Mouse (Mus musculus) urinary bladder, postnatal 14 days (tissue): ENCODE data around the gene Klk8.

Experiments used
- DNase-seq: peaks from one replicate; pipeline ENCODE4 v3.0.0; 2021; ENCODE audit warnings: low spot score

Klk8 gene

GRCm38 (mm10) chr7:43791591-43791990 is 5.8 kb upstream of the Klk8 start, which contains the start of gene Klk9:
Gene Klk9, plus strand, starts transcription at chr7:43791891.
- no peak for DNase-seq

GRCm38 (mm10) chr7:43796355-43796754 is 1.0 kb upstream of the Klk8 start:
- DNase-seq = no peak

- no peak for DNase-seq
These were observed 576 bp downstream of the Klk8 start for GRCm38 (mm10) chr7:43797844-43798462.

- DNase-seq = no peak
These were observed 2.5 kb downstream of the Klk8 start for GRCm38 (mm10) chr7:43799876-43800275.

- no peak for DNase-seq
These were observed 13.6 kb downstream of the Klk8 start, which contains the start of gene Klk7 for GRCm38 (mm10) chr7:43810994-43811393. Gene Klk7, plus strand, starts transcription at chr7:43811294.

- no peak for DNase-seq
These were observed 17.8 kb downstream of the Klk8 start for GRCm38 (mm10) chr7:43815211-43815610.

GRCm38 (mm10) chr7:43816746-43817145 is 19.4 kb downstream of the Klk8 start:
- no peak for DNase-seq

- DNase-seq = no peak
These were observed 24.2 kb downstream of the Klk8 start for GRCm38 (mm10) chr7:43821581-43821980.

- no peak for DNase-seq
These were observed 26.8 kb downstream of the Klk8 start, which contains the start of gene Klk6 for GRCm38 (mm10) chr7:43824199-43824598. Gene Klk6, plus strand, starts transcription at chr7:43824499.

GRCm38 (mm10) chr7:43826056-43826455 is 28.7 kb downstream of the Klk8 start:
- DNase-seq = no peak

GRCm38 (mm10) chr7:43827706-43828105 is 30.3 kb downstream of the Klk8 start:
- no peak for DNase-seq

- no peak for DNase-seq
These were observed 31.6 kb downstream of the Klk8 start for GRCm38 (mm10) chr7:43829006-43829405.

GRCm38 (mm10) chr7:43841701-43842100 is 44.3 kb downstream of the Klk8 start, which contains the start of gene Klk5:
Gene Klk5, plus strand, starts transcription at chr7:43841971.
- no peak for DNase-seq

- no peak for DNase-seq
These were observed 46.4 kb downstream of the Klk8 start for GRCm38 (mm10) chr7:43843801-43844200.

- no peak for DNase-seq
These were observed 54.2 kb downstream of the Klk8 start for GRCm38 (mm10) chr7:43851616-43852015.
